Mouse (Mus musculus) heart, embryonic 15.5 days (tissue): ENCODE data around the gene Col17a1. TPM values are rescaled to one million over a fixed set of nuclear protein-coding genes. Genes with fewer than 3 reads are reported as not detected.
A peak's percentile ranks its signal among the peaks of the same experiment; 100 is the strongest.

Experiments used
- ATAC-seq: fragments of 200-750 bp; cut with Nextera tagmentation; replicated peaks from 2 replicates; pipeline ENCODE4 v1.8.0; 2017; ENCODE audit warnings: low read depth, moderate TSS enrichment; ENCODE audit not compliant: insufficient number of reproducible peaks, insufficient read depth, low FRiP score
- H3K27ac ChIP-seq: fragments of 300-500 bp; sonication (generic); 2 replicates; pipeline ENCODE4 v1.5.1; 2015; ENCODE audit warnings: mild to moderate bottlenecking, inconsistent platforms
- H3K27me3 ChIP-seq: fragments of 300-500 bp; sonication (generic); 2 replicates; pipeline ENCODE4 v1.6.1; 2015; ENCODE audit warnings: inconsistent platforms
- H3K36me3 ChIP-seq: fragments of 300-500 bp; sonication (generic); 2 replicates; pipeline ENCODE4 v1.6.1; 2015; ENCODE audit warnings: mild to moderate bottlenecking, inconsistent platforms
- H3K4me1 ChIP-seq: fragments of 300-500 bp; sonication (generic); replicated peaks from 2 replicates; pipeline ENCODE4 v1.6.1; 2015; ENCODE audit warnings: inconsistent platforms
- H3K4me2 ChIP-seq: fragments of 300-500 bp; sonication (generic); 2 replicates; pipeline ENCODE4 v1.6.1; 2015; ENCODE audit warnings: inconsistent platforms, mild to moderate bottlenecking, moderate library complexity
- H3K4me3 ChIP-seq: fragments of 300-500 bp; sonication (generic); 2 replicates; pipeline ENCODE4 v1.5.1; 2015; ENCODE audit warnings: mild to moderate bottlenecking, inconsistent platforms
- H3K9ac ChIP-seq: fragments of 300-500 bp; sonication (generic); 2 replicates; pipeline ENCODE4 v1.6.1; 2015; ENCODE audit warnings: mild to moderate bottlenecking, inconsistent platforms
- H3K9me3 ChIP-seq: fragments of 300-500 bp; sonication (generic); replicated peaks from 2 replicates; pipeline ENCODE4 v1.6.1; 2016; ENCODE audit warnings: inconsistent platforms
- WGBS: fragments of 180-500 bp; shearing (Covaris S2); methylation state at CpG from one replicate; pipeline ENCODE4 v1.1.7; 2015; ENCODE audit warnings: mixed read lengths; 5-methylcytosine and 5-hydroxymethylcytosine counted together
- polyA plus RNA-seq: library from polyadenylated mRNA; unstranded; fragments of >200 nt; fragmentation: Nextera tagmentation; extraction: Ambion mirVana; gene quantifications from 2 replicates; pipeline ENCODE4 v1.2.1, GENCODE M21; 2015

Col17a1 gene
- polyA plus RNA-seq: 0.30 and 0.86 TPM in 2 replicates

GRCm38 (mm10) chr19:47691994-47692393 is at the start of gene Col17a1:
Gene Col17a1 (minus strand): TSS chr19:47692094.
- WGBS: 66% methylated on average over 6 of the region's 6 CpGs
- no peak within 1 kb of the TSS for H3K4me3 ChIP-seq
- no peak within 1 kb of the TSS for H3K9ac ChIP-seq
- ATAC-seq: no peak
- H3K9me3 ChIP-seq: no peaks in the 10 kb centered on the region
- no peaks in the 10 kb centered on the region for H3K36me3 ChIP-seq
- no peaks in the 10 kb centered on the region for H3K4me1 ChIP-seq
- no peak within 1 kb of the TSS for H3K4me2 ChIP-seq
- H3K27me3 ChIP-seq: peaks cover 3% of the 10 kb centered on the region; the same call in 1 of the 2 replicates
- H3K27ac ChIP-seq: no peak within 1 kb of the TSS

- peak overlapping the region; percentile 99 for H3K27ac ChIP-seq
- no peak for ATAC-seq
- H3K9ac ChIP-seq: peak overlapping the region; percentile 72
- peak overlapping the region; percentile 83 for H3K4me2 ChIP-seq
- H3K9me3 ChIP-seq: no peaks in the 10 kb centered on the region
- H3K36me3 ChIP-seq: peaks cover 36% of the 10 kb centered on the region
- peaks cover 30% of the 10 kb centered on the region for H3K4me1 ChIP-seq
- H3K4me3 ChIP-seq: peak overlapping the region; percentile 72
- 1% methylated on average over 15 of the region's 15 CpGs for WGBS
- H3K27me3 ChIP-seq: no peaks in the 10 kb centered on the region
Observed at GRCm38 (mm10) chr19:47731931-47732330, 40.0 kb upstream of the Col17a1 start.

- WGBS: under 1% methylated on average over 66 of the region's 72 CpGs
- Histone ChIP-seq H3K27me3 (no peaks in the 10 kb centered on the region), H3K9me3 (no peaks in the 10 kb centered on the region), H3K36me3 (peaks cover 33% of the 10 kb centered on the region), H3K27ac (peak within 1 kb of the TSS; percentile 99), H3K4me3 (peak within 1 kb of the TSS; percentile 72), H3K4me1 (peaks cover 27% of the 10 kb centered on the region), H3K9ac (peak within 1 kb of the TSS; percentile 72), H3K4me2 (peak within 1 kb of the TSS; percentile 83)
- ATAC-seq: peak; percentile 95
Observed at GRCm38 (mm10) chr19:47731071-47731881, 39.4 kb upstream of the Col17a1 start, which contains the start of gene Sfr1. Gene Sfr1 (plus strand): TSS chr19:47731682.

- WGBS: under 1% methylated on average over 12 of the region's 12 CpGs
- peak; percentile 83 for ATAC-seq
- H3K9me3 ChIP-seq: no peaks in the 10 kb centered on the region
Observed at GRCm38 (mm10) chr19:47730691-47731070, 38.8 kb upstream of the Col17a1 start.

GRCm38 (mm10) chr19:47725643-47726140 is 33.8 kb upstream of the Col17a1 start:
- Histone ChIP-seq H3K27me3 (no peaks in the 10 kb centered on the region), H3K36me3 (no peaks in the 10 kb centered on the region), H3K4me3 (no peak overlapping the region), H3K27ac (no peak overlapping the region), H3K9ac (no peak overlapping the region), H3K9me3 (no peaks in the 10 kb centered on the region), H3K4me2 (no peak overlapping the region), H3K4me1 (peaks cover 20% of the 10 kb centered on the region)
- 56% methylated on average over 7 of the region's 7 CpGs for WGBS
- no peak for ATAC-seq

More at GRCm38 (mm10) chr19:47730691-47731070, 38.8 kb upstream of the Col17a1 start:
- peaks cover 22% of the 10 kb centered on the region for H3K4me1 ChIP-seq
- peak overlapping the region; percentile 83 for H3K4me2 ChIP-seq
- H3K9ac ChIP-seq: peak overlapping the region; percentile 68
- H3K27ac ChIP-seq: peak overlapping the region; percentile 99
- H3K36me3 ChIP-seq: peaks cover 27% of the 10 kb centered on the region
- peak overlapping the region; percentile 72 for H3K4me3 ChIP-seq
- no peaks in the 10 kb centered on the region for H3K27me3 ChIP-seq

GRCm38 (mm10) chr19:47724903-47725302 is 33.0 kb upstream of the Col17a1 start:
- Histone ChIP-seq H3K9ac (no peak overlapping the region), H3K4me2 (no peak overlapping the region), H3K9me3 (no peaks in the 10 kb centered on the region), H3K27ac (no peak overlapping the region), H3K4me3 (no peak overlapping the region), H3K27me3 (no peaks in the 10 kb centered on the region), H3K4me1 (peaks cover 12% of the 10 kb centered on the region), H3K36me3 (no peaks in the 10 kb centered on the region)
- WGBS: 55% methylated on average over 4 of the region's 4 CpGs
- peak; percentile 62; the same call in 1 of the 2 replicates for ATAC-seq

- ATAC-seq: no peak
- no peaks in the 10 kb centered on the region for H3K9me3 ChIP-seq
- no peaks in the 10 kb centered on the region for H3K36me3 ChIP-seq
- WGBS: 22% methylated on average over 6 of the region's 6 CpGs
- no peak overlapping the region for H3K27ac ChIP-seq
- no peak overlapping the region for H3K9ac ChIP-seq
- H3K4me2 ChIP-seq: no peak overlapping the region
- peaks cover 10% of the 10 kb centered on the region for H3K4me1 ChIP-seq
- no peak overlapping the region for H3K4me3 ChIP-seq
- H3K27me3 ChIP-seq: no peaks in the 10 kb centered on the region
Observed at GRCm38 (mm10) chr19:47722471-47722870, 30.6 kb upstream of the Col17a1 start.

- H3K27ac ChIP-seq: no peak overlapping the region
- no peaks in the 10 kb centered on the region for H3K36me3 ChIP-seq
- peaks cover 4% of the 10 kb centered on the region for H3K4me1 ChIP-seq
- no peaks in the 10 kb centered on the region for H3K9me3 ChIP-seq
- 79% methylated on average over 3 of the region's 3 CpGs for WGBS
- H3K4me3 ChIP-seq: no peak overlapping the region
- H3K4me2 ChIP-seq: no peak overlapping the region
- H3K27me3 ChIP-seq: no peaks in the 10 kb centered on the region
- ATAC-seq: no peak
- H3K9ac ChIP-seq: no peak overlapping the region
Observed at GRCm38 (mm10) chr19:47719147-47719546, 27.3 kb upstream of the Col17a1 start.

GRCm38 (mm10) chr19:47716144-47716543 is 24.2 kb upstream of the Col17a1 start:
- H3K9me3 ChIP-seq: no peaks in the 10 kb centered on the region
- no peak overlapping the region for H3K27ac ChIP-seq
- ATAC-seq: no peak
- WGBS: 59% methylated on average over 2 of the region's 2 CpGs
- H3K4me2 ChIP-seq: no peak overlapping the region
- H3K4me3 ChIP-seq: no peak overlapping the region
- no peak overlapping the region for H3K9ac ChIP-seq
- H3K36me3 ChIP-seq: no peaks in the 10 kb centered on the region
- no peaks in the 10 kb centered on the region for H3K27me3 ChIP-seq
- H3K4me1 ChIP-seq: no peaks in the 10 kb centered on the region

- Histone ChIP-seq H3K9ac (no peak overlapping the region), H3K4me1 (no peaks in the 10 kb centered on the region), H3K4me3 (no peak overlapping the region), H3K4me2 (no peak overlapping the region), H3K27me3 (no peaks in the 10 kb centered on the region), H3K36me3 (no peaks in the 10 kb centered on the region), H3K27ac (no peak overlapping the region), H3K9me3 (no peaks in the 10 kb centered on the region)
- 61% methylated on average over 9 of the region's 9 CpGs for WGBS
- ATAC-seq: no peak
Observed at GRCm38 (mm10) chr19:47713457-47713856, 21.6 kb upstream of the Col17a1 start.

- Histone ChIP-seq H3K36me3 (no peaks in the 10 kb centered on the region), H3K4me2 (no peak overlapping the region), H3K27ac (no peak overlapping the region), H3K27me3 (no peaks in the 10 kb centered on the region), H3K4me1 (no peaks in the 10 kb centered on the region), H3K9ac (no peak overlapping the region), H3K4me3 (no peak overlapping the region), H3K9me3 (no peaks in the 10 kb centered on the region)
- ATAC-seq: no peak
- 70% methylated on average over 4 of the region's 4 CpGs for WGBS
Observed at GRCm38 (mm10) chr19:47710376-47710775, 18.5 kb upstream of the Col17a1 start.
